Mouse (Mus musculus): ENCODE measurements around the gene Med25. TPM values are rescaled to one million over a fixed set of nuclear protein-coding genes. Genes with fewer than 3 reads are reported as not detected.

The Med25 gene
- polyA plus RNA-seq, 1 experiment from 2014 or later, result 24.5 TPM

DNA sequence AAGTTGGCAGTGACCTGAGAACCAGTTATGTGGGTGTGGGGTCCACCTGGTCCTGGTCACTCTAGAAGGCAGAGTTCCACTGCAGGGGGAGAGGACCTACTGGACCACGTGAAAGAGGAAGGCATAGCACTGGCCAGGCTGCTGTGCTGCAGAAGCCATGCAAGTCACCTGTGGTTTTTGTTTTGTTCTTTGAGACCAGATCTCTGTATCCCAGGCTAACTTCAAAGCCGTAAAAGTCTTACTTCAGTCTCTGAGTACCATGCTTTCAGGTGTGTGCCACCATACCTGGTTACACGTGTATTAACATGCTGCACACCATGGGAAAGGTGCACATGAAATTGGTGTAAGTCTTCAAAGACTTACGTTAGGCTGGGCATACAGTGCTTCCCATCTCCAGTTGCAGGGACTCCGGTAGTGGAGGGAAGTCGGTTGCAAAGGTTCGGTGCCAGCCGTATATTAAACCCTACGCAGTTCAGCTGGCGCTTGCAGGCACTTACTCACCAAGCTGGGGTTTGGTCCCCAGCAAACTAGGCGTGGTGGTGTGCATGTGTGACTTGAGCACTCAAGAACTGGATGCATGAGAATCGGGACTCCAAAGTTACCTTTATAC, 40.8 kb downstream of the Med25 start:
- H3K36me3 ChIP-seq (ENCODE audit: inconsistent target), result peaks cover under 1% of the 10 kb centered on the region; the same call in 1 of the 2 replicates
- no peak overlapping the region for H3K27ac ChIP-seq
- peaks cover 60% of the 10 kb centered on the region for H3K79me2 ChIP-seq (ENCODE audit: inconsistent target)
- no peak overlapping the region for H3K4me3 ChIP-seq (ENCODE audit: inconsistent target)
- WGBS (ENCODE audit: missing documents), result 88% methylated on average over 11 of the region's 12 CpGs

DNA sequence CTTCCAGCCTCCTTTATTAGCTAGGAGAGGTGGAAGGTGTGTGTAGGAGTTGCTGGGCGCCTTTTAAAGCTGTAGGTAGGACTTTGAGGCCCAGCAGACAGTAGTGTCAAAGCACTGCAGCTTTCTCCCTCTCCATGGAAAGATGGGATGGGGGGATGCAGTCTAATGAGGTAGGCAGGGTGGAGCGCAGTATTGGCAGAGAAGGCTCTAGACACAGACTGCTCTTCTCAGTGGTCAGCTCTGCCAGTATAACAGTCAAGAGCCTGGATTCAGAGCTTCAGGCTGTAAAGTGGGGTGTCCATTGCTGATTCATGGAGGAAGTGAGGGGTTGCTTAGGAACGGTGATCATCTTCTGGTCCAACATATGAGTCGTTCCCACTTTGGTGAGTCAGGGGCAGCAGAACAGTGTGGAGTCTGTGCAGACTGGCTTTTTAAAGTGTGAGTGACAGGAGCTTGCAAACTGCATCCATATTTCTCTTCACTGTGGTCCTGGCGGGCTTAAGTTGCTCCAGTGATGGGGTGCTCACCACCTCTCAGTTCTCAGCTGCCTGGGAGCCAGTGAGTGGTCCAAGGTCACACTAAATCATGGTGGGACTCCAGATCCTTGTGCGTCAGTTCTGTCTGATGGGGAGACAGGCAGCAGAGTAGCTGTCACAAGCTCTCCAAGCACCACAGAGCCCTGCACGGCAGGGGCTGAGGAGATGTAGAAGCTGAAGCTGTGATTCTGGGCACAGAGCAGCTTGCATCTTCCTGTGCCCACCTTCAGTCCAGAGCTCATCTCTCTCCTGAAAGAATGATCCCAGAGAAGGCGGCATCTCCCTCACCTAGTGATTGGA, 41.5 kb downstream of the Med25 start:
- peak overlapping the region; percentile 99 for H3K27ac ChIP-seq
- H3K79me2 ChIP-seq (ENCODE audit: inconsistent target), result peaks cover 67% of the 10 kb centered on the region
- WGBS (ENCODE audit: missing documents), result 62% methylated on average over 8 of the region's 8 CpGs
- H3K4me3 ChIP-seq (ENCODE audit: inconsistent target), result peak overlapping the region; percentile 81
- H3K36me3 ChIP-seq (ENCODE audit: inconsistent target), result peaks cover 8% of the 10 kb centered on the region; the same call in 1 of the 2 replicates

DNA sequence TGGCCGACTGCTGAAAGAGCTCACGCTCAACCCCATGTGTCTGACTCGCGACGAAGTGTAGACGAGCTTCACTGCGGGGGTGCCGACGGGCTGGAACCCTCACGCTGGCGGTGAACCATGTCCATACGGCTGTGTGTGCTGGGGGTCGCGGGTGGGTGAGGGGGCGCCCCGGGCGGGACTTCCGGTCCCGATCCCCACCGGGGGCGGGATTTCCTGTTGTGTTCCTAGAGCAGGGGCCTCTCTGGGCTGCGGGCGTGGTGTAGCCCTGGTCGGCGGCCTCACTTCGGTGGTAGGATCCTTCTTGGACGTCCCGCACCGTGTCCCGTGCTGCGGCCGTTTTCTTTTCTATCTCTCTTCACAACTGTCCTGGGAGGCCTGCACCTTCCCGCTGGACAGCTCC, 42.4 kb downstream of the Med25 start:
- Histone ChIP-seq H3K36me3 (ENCODE audit: inconsistent target) (peaks cover 17% of the 10 kb centered on the region), H3K79me2 (ENCODE audit: inconsistent target) (peaks cover 66% of the 10 kb centered on the region), H3K4me3 (ENCODE audit: inconsistent target) (peak overlapping the region; percentile 81), H3K27ac (peak overlapping the region; percentile 99)
- WGBS (ENCODE audit: missing documents), result under 1% methylated on average over 22 of the region's 33 CpGs

DNA sequence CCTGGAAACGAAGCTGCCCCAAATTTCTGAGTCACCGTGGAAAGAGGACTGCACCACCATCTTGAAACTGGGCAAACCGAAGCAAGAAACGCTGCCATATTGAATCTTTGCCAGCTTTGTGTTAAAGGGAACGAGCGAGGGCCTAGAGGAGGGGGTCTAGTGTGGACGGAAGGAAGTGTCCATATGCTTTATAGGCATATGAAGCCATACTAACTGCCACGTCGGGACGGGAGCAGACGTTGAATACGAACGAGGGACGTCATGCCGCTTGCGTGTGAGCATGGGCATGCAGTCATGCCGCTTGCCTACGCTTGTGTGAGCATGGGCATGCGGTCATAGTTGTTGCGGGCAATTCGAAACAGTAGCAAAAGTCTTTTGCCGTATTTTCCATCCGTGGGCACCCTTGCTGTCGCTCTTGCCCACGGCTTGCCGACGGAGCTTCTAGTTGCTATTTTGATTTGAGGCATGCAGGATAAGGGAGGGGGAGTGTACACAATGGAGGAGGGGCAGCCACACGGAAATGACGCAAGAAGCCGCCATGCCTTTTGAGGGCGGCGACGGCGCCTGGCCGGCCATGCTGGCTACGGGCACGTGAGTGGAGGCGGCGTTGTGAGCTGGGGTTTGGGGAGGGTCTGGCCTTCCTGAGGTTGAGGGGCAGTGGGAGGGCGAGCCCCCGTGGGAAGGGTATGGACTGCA, 42.9 kb downstream of the Med25 start:
- H3K27ac ChIP-seq, result peak overlapping the region; percentile 99
- peaks cover 23% of the 10 kb centered on the region for H3K36me3 ChIP-seq (ENCODE audit: inconsistent target)
- H3K4me3 ChIP-seq (ENCODE audit: inconsistent target), result peak overlapping the region; percentile 81
- peaks cover 66% of the 10 kb centered on the region for H3K79me2 ChIP-seq (ENCODE audit: inconsistent target)
- WGBS (ENCODE audit: missing documents), result under 1% methylated on average over 41 of the region's 41 CpGs

DNA sequence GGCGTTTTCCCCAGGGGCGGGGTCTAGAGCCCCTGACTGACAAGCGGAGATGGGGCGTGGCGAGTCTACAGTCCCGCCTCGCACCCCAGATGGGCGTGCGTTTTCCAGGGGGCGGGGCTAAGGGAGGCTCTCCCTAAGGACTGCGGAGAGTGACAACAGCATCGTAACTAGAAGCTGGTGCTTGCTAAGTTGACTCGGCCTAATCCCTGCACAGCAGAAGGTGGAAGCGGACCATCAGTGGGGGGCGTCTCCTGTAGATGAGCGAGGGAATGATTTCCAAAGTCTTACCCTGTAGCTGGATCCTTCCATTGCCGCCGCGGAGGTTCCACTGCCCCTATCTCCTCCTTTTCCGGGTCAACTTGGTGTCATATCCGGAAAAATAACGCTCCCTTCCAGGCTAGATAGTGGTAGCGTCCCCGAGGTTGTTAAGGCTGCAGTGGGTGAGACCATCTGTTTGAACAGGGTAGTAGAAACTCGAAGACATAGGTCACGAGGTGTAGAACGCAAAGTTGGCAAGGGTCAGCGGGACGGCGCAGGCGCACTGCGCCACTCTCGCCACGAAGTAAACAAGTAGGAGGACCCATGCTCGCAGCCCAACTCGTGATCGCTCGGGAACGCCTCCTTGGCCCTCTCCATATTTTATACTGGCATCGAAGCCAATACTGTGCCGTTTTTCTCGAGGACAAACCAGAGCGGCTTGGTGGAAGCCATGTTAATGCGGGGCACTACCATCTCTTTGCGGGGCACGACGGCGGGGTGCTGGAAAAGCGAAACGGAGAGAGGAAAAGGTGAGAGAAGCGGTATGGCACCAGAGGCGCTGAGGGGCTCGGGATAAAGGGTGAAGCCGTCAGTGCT, 43.7 kb downstream of the Med25 start, which contains the start of the genes Akt1s1 and Tbc1d17:
Gene Akt1s1 (plus strand): TSS at position 431 of the 855 bp plus-strand sequence.
Gene Tbc1d17 (minus strand): TSS at position 519 of the 855 bp plus-strand sequence.
- Histone ChIP-seq H3K4me3 (ENCODE audit: inconsistent target) (peak within 1 kb of the TSS; percentile 81), H3K27ac (peak within 1 kb of the TSS; percentile 99), H3K79me2 (ENCODE audit: inconsistent target) (peaks cover 62% of the 10 kb centered on the region), H3K36me3 (ENCODE audit: inconsistent target) (peaks cover 30% of the 10 kb centered on the region)
- WGBS (ENCODE audit: missing documents), result 1% methylated on average over 54 of the region's 54 CpGs

DNA sequence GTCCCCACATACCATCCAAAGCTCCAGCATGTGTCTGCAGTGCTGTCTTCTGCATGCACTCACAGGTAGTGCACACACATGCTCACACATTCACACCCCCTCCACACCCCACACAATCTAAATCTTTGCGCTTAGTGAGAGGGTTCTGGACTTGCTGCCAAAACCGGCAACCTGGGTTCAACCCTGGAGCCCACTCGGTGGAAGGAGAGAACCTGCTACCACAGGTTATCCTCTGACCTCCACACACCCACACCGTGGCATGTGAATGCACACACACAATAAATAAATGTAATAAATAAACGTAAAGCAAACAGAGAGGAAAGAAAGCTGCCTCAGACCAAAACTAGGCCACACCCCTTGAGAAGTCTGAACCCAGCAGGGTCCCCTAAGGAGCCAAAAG, 44.7 kb downstream of the Med25 start:
- Histone ChIP-seq H3K79me2 (ENCODE audit: inconsistent target) (peaks cover 52% of the 10 kb centered on the region), H3K36me3 (ENCODE audit: inconsistent target) (peaks cover 40% of the 10 kb centered on the region), H3K27ac (peak overlapping the region; percentile 99; the same call in 1 of the 2 replicates), H3K4me3 (ENCODE audit: inconsistent target) (peak overlapping the region; percentile 81)
- 72% methylated on average over 5 of the region's 5 CpGs for whole genome bisulfite sequencing (ENCODE audit: missing documents)

DNA sequence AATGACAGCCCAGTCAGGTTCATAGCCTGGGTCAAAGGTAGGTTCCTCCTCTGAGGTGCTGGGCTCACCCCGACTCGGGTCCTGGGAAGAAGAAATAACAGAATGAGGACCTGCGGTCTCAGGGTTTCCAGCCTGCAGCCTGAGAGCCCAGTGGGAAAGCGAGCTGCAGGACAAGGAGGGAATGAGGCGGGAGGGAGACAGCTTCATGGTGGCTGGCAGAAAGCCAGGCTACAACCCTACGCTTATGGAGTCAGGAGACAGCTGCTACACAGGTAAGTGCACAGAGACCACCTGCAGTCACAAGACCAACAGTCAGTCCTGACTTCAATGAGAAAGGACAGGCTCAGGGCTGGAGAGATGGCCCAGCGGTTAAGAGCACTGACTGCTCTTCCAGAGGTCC, 45.7 kb downstream of the Med25 start:
- Histone ChIP-seq H3K27ac (no peak overlapping the region), H3K4me3 (ENCODE audit: inconsistent target) (no peak overlapping the region), H3K36me3 (ENCODE audit: inconsistent target) (peaks cover 50% of the 10 kb centered on the region), H3K79me2 (ENCODE audit: inconsistent target) (peaks cover 43% of the 10 kb centered on the region)
- WGBS (ENCODE audit: missing documents), result 93% methylated on average over 3 of the region's 7 CpGs

DNA sequence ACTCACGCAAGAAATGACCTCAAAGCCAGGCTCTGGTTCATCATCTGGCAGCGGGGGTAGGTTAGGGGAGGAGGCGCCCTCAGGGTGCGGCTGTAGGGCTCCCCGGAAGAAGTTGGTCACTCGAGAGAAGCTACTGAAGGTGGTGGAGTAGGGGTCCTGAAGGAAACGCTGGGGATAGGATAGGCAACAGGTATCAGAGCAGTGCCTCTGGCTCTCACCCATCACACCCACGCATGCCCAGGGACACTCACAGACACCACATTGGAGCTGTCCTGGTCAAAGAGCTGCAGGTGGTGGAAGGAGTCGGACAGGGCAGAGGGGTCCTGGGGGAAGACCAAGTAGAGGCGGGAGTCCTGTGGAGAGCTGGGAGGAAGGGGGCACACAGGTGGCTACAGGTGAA, 47.5 kb downstream of the Med25 start:
- WGBS (ENCODE audit: missing documents), result 95% methylated on average over 10 of the region's 10 CpGs
- H3K36me3 ChIP-seq (ENCODE audit: inconsistent target), result peaks cover 56% of the 10 kb centered on the region
- peaks cover 27% of the 10 kb centered on the region for H3K79me2 ChIP-seq (ENCODE audit: inconsistent target)
- no peak overlapping the region for H3K27ac ChIP-seq
- H3K4me3 ChIP-seq (ENCODE audit: inconsistent target), result no peak overlapping the region

DNA sequence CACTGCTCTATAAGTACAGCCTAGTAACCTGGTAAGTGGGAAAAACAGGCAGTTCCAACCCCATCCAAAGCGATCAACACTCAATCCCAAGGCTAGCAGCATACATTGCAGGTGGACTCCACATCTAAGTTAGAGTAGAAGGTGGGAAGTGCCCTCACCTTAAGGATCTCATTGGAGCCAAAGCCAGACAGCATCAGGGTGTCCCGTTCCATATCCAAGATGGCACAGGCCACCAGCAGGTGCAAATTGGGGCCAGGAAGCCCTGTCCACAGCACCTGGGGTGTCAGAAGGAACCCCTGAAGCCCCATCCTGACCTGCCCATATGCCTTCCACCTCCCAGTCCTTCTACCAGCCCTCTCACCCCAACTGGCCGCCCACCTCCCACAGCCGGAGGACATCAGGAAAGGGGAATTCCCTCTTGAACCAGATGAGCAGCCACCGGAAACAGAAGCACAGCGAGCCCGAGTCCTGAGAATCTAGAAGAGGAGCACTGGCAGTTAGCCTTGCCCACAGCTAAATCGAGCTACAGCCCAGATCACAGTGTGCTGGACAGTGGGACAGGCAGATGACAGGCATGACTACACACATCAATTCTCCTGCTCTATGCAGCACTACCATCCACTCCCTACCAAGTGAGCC, 50.6 kb downstream of the Med25 start:
- Histone ChIP-seq H3K4me3 (ENCODE audit: inconsistent target) (no peak overlapping the region), H3K79me2 (ENCODE audit: inconsistent target) (peaks cover 13% of the 10 kb centered on the region; the same call in 1 of the 2 replicates), H3K36me3 (ENCODE audit: inconsistent target) (peaks cover 56% of the 10 kb centered on the region), H3K27ac (no peak overlapping the region)
- WGBS (ENCODE audit: missing documents), result 98% methylated on average over 8 of the region's 8 CpGs

DNA sequence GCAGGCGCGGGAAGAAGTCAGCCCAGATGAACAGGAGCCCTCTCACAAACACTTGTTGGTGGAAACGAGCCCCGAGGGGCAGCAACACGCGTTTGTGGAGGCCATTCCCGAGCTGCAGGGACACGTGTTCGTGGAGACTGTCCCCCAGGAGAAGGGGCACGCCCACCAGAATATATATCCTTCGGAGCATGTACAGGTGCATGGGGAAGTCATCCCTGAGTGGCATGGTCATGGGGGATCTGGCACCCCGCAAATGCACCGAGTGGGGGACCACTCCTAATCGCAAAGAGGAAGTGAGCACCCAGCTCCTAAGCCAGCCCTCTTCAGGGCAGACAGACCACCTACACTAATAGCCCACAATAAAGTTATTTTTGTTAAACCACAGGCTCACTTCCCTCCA, 52.1 kb downstream of the Med25 start:
- WGBS (ENCODE audit: missing documents), result 23% methylated on average over 14 of the region's 14 CpGs
- Histone ChIP-seq H3K27ac (no peak overlapping the region), H3K36me3 (ENCODE audit: inconsistent target) (peaks cover 42% of the 10 kb centered on the region), H3K79me2 (ENCODE audit: inconsistent target) (no peaks in the 10 kb centered on the region), H3K4me3 (ENCODE audit: inconsistent target) (no peak overlapping the region)

DNA sequence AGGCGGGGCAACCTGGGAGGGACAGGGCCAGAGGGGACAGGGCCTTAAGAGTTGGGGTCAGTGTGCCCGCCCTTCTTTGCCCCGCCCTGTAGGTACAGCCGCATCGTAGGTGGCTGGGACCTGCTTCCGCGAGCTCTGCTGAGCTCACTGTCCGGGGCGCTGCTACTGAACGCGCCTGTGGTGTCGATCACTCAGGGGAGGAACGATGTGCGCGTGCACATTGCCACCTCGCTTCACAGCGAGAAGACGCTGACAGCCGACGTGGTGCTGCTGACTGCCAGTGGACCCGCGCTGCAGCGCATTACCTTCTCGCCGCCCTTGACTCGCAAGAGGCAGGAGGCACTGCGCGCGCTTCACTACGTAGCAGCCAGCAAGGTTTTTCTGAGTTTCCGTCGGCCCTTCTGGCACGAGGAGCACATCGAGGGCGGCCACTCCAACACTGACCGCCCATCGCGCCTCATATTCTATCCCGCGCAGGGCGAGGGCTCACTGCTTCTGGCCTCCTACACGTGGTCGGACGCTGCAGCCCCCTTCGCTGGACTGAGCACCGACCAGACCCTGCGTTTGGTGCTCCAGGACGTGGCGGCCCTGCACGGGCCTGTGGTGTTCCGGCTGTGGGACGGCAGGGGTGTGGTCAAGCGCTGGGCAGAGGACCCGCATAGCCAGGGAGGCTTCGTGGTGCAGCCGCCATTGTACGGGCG, 52.9 kb downstream of the Med25 start:
- peaks cover 34% of the 10 kb centered on the region for H3K36me3 ChIP-seq (ENCODE audit: inconsistent target)
- no peaks in the 10 kb centered on the region for H3K79me2 ChIP-seq (ENCODE audit: inconsistent target)
- no peak overlapping the region for H3K4me3 ChIP-seq (ENCODE audit: inconsistent target)
- no peak overlapping the region for H3K27ac ChIP-seq
- 15% methylated on average over 55 of the region's 58 CpGs for WGBS (ENCODE audit: missing documents)

DNA sequence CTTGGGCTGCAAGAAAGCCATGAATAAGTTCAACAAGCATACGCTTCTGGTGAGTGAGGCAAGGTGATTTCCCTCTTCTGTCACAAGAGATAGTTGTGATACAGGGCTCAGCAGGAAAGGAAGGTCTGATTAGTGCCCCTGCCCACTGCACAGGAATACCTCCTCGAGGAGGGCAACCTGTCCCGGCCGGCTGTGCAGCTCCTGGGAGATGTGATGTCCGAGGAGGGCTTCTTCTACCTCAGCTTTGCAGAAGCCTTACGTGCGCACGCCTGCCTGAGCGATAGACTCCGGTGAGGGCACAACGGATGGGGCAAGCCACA, 53.4 kb downstream of the Med25 start:
- Histone ChIP-seq H3K27ac (no peak overlapping the region), H3K36me3 (ENCODE audit: inconsistent target) (peaks cover 29% of the 10 kb centered on the region), H3K79me2 (ENCODE audit: inconsistent target) (no peaks in the 10 kb centered on the region; the same call in 1 of the 2 replicates), H3K4me3 (ENCODE audit: inconsistent target) (no peak overlapping the region)
- WGBS (ENCODE audit: missing documents), result 45% methylated on average over 11 of the region's 11 CpGs

DNA sequence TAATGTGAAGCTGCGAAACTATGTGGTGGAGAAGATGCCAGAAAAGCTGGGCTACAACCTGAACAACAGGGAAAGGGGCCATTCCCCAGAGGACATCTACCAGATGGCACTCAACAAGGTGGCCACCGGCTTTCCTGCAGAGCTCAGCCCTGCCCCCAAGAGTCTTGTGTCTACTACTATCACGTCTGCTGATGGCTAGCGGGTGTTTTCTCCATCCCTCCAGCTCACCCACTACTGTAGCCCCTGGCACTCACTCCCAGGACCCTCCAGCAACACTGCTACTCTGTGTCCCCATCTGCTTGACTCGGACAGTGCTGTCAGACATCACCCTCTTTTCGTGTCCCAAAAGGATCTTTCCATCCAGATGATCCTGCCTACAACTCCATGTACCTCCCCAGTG, 54.4 kb downstream of the Med25 start:
- Histone ChIP-seq H3K4me3 (ENCODE audit: inconsistent target) (no peak overlapping the region), H3K36me3 (ENCODE audit: inconsistent target) (peaks cover 19% of the 10 kb centered on the region), H3K27ac (no peak overlapping the region), H3K79me2 (ENCODE audit: inconsistent target) (no peaks in the 10 kb centered on the region; the same call in 1 of the 2 replicates)
- 99% methylated on average over 6 of the region's 6 CpGs for WGBS (ENCODE audit: missing documents)

Measured in macrophage (primary cell).